Mouse (Mus musculus): ENCODE data around the gene Rpl3l.

GRCm38 (mm10) chr17:24717943-24718342, 9.7 kb upstream of the Rpl3l start, which contains the start of the genes Rnf151 and Rps2:
- no peak for TF ChIP-seq CTCF (IDR thresholded peaks at IDR 0.05; ENCODE audit: borderline replicate concordance, insufficient read depth, low read length)
- peak; percentile 65 for TF ChIP-seq POLR2A (IDR thresholded peaks at IDR 0.05; ENCODE audit: low read depth, low read length)
